Mouse (Mus musculus) brain, embryonic 14.5 days (tissue): ENCODE data around the gene Tmcc3. TPM values are rescaled to one million over a fixed set of nuclear protein-coding genes. Genes with fewer than 3 reads are reported as not detected.

Experiments used
- DNase-seq: peaks from one replicate; pipeline ENCODE4 v3.0.0-alpha.2; 2011; ENCODE audit warnings: low read depth
- CTCF ChIP-seq: fragments of 200-500 bp; IDR thresholded peaks from 2 replicates; pipeline ENCODE4 v1.5.1; 2012; ENCODE audit warnings: inconsistent platforms, mild to moderate bottlenecking, moderate library complexity, borderline replicate concordance; ENCODE audit not compliant: insufficient read depth, insufficient read length; ENCODE audit errors: extremely low read depth
- POLR2A ChIP-seq: fragments of 200-500 bp; IDR thresholded peaks from 2 replicates; pipeline ENCODE4 v1.6.1; 2012; ENCODE audit warnings: mild to moderate bottlenecking, inconsistent platforms, borderline replicate concordance; ENCODE audit not compliant: poor library complexity, insufficient read depth, insufficient read length, severe bottlenecking; ENCODE audit errors: extremely low read depth
- polyA plus RNA-seq: library from polyadenylated mRNA; depleted of rRNA; stranded (reverse); fragments of >200 nt; gene quantifications from 2 replicates; pipeline ENCODE4 v1.2.3, GENCODE M21; 2012

Tmcc3 gene
- polyA plus RNA-seq, 1 experiment, result 7.2 TPM

DNA sequence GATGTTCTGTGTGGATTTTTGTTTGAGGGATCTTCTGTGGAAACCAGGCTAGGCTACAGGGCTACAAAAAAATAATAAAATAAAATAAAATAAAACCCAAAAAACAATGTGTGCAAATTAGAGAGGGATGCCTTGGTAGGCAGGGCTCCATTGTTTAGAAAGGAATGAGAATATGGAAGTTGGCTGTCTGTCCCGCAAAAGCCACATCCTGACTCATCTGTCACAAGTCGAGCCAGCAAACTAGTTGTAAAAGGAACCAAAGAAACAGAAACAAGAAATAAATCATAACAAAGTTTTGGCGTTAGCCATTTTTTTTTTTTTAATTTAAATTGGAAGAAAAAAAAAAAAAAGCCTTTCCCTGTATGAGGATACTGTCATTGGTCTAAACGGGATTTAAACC, 105.9 kb downstream of the Tmcc3 start:
- TF ChIP-seq CTCF, result no peak
- TF ChIP-seq POLR2A, result no peak

DNA sequence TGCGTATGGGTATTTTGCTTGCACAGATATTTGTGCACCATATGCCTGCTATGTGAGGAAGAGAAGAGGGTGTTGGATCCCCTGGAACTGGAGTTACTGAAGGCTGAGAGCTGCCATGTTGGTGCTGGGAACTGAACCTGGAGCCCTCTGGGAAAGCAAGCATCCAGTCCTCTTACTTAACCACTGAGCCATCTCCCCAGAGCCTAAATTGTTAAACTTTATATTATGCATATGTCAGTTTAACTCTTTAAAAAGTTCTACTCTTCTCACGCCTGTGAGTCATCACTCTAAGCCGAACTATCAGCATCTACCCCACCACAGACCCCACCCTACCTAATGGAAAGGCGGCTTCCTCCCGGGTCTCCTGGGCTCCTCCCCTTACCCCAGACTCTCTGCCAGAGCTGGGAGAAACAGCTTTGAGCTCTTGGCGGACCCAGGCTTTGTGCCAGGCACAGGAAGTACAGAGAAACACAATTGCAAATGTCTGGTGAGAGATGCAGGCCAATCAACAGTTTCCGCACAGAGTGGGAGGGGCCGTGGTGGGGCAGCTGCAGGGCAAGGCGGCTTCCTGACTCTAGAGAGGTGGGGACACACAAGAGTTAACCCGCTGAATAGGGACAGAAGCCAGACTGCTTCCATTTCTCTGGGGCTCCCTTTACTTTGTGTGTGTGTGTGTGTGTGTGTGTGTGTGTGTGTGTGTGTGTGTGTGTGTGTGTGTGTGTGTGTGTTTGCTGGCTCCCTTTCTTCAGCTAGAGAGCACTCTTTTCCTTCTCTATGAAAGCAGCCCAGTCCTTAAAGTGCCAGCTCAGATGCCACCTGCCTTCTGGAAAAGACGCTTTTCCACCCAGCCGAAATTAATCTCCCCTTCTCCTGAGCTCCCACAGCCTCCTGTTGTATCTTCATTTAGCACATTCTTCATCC, 114.5 kb downstream of the Tmcc3 start:
- peak; percentile 92 for DNase-seq
- no peak for TF ChIP-seq CTCF
- TF ChIP-seq POLR2A, result no peak

More for the DNA sequence above, 105.9 kb downstream of the Tmcc3 start:
- no peak for DNase-seq

DNA sequence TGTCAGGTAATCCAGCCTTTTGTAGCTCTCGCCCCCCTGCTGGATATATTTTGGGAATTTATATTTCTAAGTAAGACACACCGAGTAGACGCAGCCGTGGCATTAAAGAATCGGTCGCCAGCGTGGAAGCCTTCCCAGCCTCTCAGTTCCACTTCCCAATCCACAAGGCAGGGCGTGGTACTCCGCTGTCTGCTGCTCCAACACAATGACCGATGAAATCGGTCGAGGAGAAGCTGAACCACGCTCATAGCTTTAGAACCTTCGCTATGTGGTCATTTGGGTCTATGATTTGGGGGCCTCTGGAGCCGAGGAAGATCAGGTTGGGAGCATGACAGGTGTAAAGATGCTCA, 115.1 kb downstream of the Tmcc3 start:
- TF ChIP-seq POLR2A (no peak), CTCF (no peak)
- DNase-seq, result no peak

DNA sequence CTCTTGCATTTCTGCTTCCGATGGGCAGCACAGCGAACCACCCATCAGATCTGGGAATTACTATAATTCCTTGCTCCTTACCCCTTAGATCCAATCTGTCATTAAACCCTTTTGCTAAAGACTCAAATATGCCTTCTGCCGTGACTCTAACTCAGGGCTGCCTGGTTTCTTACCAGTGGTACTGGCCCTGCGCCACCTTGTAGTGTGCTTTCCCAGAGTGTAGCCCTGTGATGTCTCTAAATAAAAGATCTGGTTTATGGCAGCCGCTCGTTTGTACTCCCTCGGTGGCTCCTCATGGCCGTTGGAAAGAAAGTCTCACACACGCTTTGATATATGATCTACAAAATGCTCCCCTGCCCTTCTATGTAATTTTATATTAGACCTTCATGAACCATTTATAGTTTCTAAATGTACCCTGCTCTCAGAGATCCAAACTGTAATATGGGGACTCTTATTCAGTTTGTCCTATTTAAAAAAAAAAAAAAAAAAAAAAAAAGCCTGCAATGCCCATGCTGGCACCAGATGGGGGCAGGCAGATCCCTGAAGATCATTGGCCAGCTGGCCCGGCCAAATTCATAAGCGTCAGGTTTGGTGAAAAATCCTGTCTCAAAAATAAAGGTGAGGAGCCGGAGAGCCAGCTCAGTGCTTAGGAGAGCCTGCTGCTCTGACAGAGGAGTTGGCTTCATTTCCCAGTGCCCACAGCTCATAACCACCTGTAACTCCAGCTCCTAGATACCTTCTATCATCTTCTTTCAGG, 116.6 kb downstream of the Tmcc3 start:
- peak; percentile 45 for DNase-seq
- no peak; the same call in 1 of the 2 replicates for TF ChIP-seq CTCF
- no peak for TF ChIP-seq POLR2A

DNA sequence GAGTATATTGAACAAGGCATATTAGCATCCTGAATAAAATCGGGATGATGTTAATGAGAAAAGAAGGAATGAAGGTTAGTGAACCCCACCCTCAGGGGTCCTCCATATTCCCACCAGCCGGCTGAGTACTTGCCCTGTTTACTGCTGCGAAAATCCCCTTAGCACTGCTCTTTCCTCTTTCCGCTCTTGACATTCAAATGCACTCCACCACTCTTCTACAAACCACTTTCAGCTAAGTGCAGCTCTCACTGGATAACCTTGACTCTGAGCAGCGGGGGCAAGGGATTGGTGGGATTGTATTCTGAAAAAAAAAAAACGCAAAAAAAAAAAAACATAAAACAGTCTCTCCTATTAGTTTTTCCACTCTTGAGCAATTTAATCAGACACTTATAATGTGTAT, 118.8 kb downstream of the Tmcc3 start:
- peak; percentile 49 for DNase-seq
- TF ChIP-seq CTCF (no peak), POLR2A (no peak)

DNA sequence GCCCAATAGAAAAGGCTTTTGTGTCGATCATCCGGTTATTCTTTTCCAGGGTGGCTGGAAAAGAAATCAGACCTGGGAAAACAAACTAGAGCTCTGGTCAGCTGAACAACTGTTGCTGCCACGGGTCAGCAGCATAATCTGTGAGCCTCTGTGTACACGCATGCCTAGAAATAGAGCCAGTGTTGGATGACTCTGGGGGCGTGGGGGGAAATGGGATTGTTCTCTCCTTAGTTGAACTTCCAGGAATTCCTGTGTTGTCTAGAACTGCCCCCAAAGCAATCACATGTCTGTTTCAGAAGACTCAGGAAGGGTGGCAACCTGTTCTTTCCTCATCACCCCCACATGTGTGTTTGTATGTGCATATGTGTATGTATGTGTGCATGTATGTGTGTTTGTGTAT, 121.2 kb downstream of the Tmcc3 start:
- DNase-seq, result no peak
- TF ChIP-seq POLR2A, result no peak
- TF ChIP-seq CTCF, result no peak

DNA sequence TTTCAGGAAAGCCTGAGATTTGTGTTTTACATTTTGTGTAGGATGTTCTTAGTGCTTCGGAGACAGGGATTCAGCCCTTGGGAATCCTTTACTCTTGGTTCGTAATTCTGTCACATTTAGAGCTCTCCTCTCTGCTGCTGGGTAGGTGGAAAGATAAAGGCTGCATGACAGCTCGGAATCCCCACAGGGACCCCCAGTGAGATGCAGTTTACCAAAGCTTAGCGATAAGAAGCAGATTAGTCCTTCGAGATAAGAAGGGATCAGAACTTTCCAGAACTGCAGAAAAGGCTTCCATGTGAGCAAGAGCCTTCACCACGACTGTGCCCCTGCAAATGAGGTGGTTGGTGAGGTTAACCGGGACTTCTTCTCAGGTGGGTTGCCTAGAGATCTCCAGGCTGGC, 122.2 kb downstream of the Tmcc3 start:
- DNase-seq, result peak; percentile 59
- no peak for TF ChIP-seq POLR2A
- no peak for TF ChIP-seq CTCF

DNA sequence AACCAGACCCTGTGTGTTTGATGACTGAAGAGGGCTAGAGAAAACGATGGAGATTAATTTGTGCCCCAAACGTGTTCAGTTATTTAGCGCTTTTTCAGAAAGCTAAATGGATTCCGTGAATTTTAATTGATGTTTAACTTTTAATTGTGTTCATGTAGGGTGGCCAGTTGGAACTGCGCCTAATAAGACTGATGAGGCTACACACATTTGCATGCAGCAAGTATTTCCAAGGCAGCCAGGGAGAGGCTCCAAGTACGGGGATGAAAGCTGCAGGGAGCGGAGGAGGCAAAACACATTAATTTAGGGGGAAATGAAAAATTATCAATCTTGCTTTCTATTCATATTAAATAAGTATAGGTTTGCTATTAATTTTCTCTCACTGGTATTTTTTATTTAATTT, 131.0 kb downstream of the Tmcc3 start:
- TF ChIP-seq CTCF (no peak), POLR2A (no peak)
- peak; percentile 93 for DNase-seq

DNA sequence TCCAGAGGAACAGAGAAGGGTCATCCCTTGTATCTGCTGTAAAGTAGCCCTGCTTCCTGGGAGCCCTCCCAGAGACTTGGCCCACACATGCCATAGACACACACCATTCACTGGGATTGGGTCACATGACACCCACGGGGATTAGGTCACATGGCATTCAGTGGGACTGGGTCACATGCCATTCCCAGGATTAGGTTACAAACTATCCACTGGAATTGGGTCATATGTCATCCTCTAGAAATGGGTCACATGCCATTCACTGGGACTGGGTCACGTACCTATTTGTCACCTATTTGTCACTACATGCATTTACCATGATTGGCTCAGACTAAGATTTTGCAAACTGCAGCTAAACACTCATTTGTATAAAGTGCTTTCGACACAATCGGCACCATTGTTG, 131.7 kb downstream of the Tmcc3 start:
- no peak for TF ChIP-seq CTCF
- TF ChIP-seq POLR2A, result no peak
- no peak for DNase-seq

DNA sequence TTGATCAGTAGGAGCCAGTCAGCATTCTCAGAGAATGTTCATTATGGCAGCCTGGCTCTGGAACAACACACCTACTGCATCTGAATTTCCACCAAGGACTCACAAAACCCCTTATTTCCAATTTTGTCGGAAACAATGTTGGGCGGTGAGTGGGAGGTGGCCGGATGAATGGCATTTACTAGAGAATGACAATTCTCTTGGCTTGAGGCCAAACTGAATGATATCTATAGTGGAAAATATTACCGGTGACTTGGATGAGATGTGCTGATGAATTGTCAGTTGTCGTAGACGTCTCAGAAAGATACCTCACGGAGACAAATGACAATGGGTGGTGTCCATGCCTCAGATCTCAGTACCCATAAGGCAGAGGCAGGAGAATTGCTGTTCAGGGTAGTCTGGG, 133.4 kb downstream of the Tmcc3 start:
- no peak for TF ChIP-seq POLR2A
- no peak for TF ChIP-seq CTCF
- no peak for DNase-seq

DNA sequence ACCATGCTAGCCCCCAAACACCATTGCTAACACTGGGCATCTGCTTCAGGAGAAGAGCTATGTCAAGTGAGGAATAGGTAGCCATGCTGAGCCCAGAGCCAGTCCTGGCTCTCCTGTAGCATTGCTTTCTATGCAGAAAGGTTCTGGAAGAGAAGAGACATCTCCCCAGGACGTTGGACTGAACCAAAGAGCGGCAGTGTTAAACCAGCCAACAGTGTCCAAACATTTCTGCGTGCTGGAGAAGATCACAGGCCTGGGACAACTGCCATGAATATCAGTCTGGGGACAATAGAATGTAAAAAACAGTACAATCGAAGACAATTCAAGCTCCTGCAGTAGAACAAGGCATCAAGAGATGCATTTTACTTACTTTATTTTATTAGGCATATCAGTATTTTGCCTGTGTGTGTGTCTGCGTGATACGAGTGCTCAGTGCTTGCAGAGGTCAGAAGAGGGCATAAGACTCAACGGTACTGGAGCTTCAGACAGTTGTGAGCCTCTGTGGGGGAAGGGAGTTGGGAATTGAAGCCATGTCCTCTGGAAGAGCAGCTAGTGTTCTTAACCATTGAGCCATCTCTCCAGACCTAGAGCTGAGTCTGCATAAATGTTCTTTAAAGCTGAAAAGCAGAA, 134.7 kb downstream of the Tmcc3 start:
- no peak for DNase-seq
- TF ChIP-seq CTCF (no peak), POLR2A (no peak)
